Mouse (Mus musculus): ENCODE results near the gene Gpc3.
"Not testable (repeated sequence)": the region's sequence is repeated elsewhere in the genome, so short reads cannot be mapped to it uniquely, and the experiment has no call there.

Gpc3 gene

GRCm38 (mm10) chrX:52401188-52401587, 212.6 kb downstream of the Gpc3 start:
- no peak for DNase-seq (ENCODE audit: low read depth)

- DNase-seq (ENCODE audit: low read depth), result peak; percentile 1
Observed at GRCm38 (mm10) chrX:52375129-52375528, 238.6 kb downstream of the Gpc3 start.

GRCm38 (mm10) chrX:52374209-52374608, 239.5 kb downstream of the Gpc3 start:
- DNase-seq (ENCODE audit: low read depth), result no peak

- DNase-seq (ENCODE audit: low read depth), result no peak
Observed at GRCm38 (mm10) chrX:52372436-52372835, 241.3 kb downstream of the Gpc3 start.

- DNase-seq (ENCODE audit: low read depth), result peak; percentile 11
Observed at GRCm38 (mm10) chrX:52369938-52370758, 243.6 kb downstream of the Gpc3 start.

- DNase-seq (ENCODE audit: low read depth), result no peak
Observed at GRCm38 (mm10) chrX:52369304-52369937, 244.3 kb downstream of the Gpc3 start.

GRCm38 (mm10) chrX:52366826-52367225, 246.9 kb downstream of the Gpc3 start:
- DNase-seq (ENCODE audit: low read depth), result no peak

- no peak for DNase-seq (ENCODE audit: low read depth)
Observed at GRCm38 (mm10) chrX:52365790-52366189, 248.0 kb downstream of the Gpc3 start.

GRCm38 (mm10) chrX:52362241-52363011, 251.3 kb downstream of the Gpc3 start:
- no peak for DNase-seq (ENCODE audit: low read depth)

- DNase-seq (ENCODE audit: low read depth), result no peak
Observed at GRCm38 (mm10) chrX:52352981-52353380, 260.8 kb downstream of the Gpc3 start.

- DNase-seq (ENCODE audit: low read depth), result not testable (repeated sequence)
Observed at GRCm38 (mm10) chrX:52350631-52351030, 263.1 kb downstream of the Gpc3 start.

GRCm38 (mm10) chrX:52348773-52349172, 265.0 kb downstream of the Gpc3 start:
- DNase-seq (ENCODE audit: low read depth), result no peak

- no peak for DNase-seq (ENCODE audit: low read depth)
Observed at GRCm38 (mm10) chrX:52344018-52344417, 269.7 kb downstream of the Gpc3 start.

- no peak for DNase-seq (ENCODE audit: low read depth)
Observed at GRCm38 (mm10) chrX:52340251-52340650, 273.5 kb downstream of the Gpc3 start.

- DNase-seq (ENCODE audit: low read depth), result no peak
Observed at GRCm38 (mm10) chrX:52321791-52322190, 292.0 kb downstream of the Gpc3 start.

- DNase-seq (ENCODE audit: low read depth), result no peak
Observed at GRCm38 (mm10) chrX:52320653-52321052, 293.1 kb downstream of the Gpc3 start.

GRCm38 (mm10) chrX:52310976-52311375, 302.8 kb downstream of the Gpc3 start:
- no peak for DNase-seq (ENCODE audit: low read depth)

- no peak for DNase-seq (ENCODE audit: low read depth)
Observed at GRCm38 (mm10) chrX:52305226-52305625, 308.5 kb downstream of the Gpc3 start.

GRCm38 (mm10) chrX:52288792-52289191, 325.0 kb downstream of the Gpc3 start:
- no peak for DNase-seq (ENCODE audit: low read depth)

GRCm38 (mm10) chrX:52287944-52288343, 325.8 kb downstream of the Gpc3 start:
- no peak for DNase-seq (ENCODE audit: low read depth)

GRCm38 (mm10) chrX:52282070-52282469, 331.7 kb downstream of the Gpc3 start:
- DNase-seq (ENCODE audit: low read depth), result no peak

GRCm38 (mm10) chrX:52281103-52281900, 332.4 kb downstream of the Gpc3 start:
- no peak for DNase-seq (ENCODE audit: low read depth)

All from 416B (cell line).